Mouse (Mus musculus) myocyte (in vitro differentiated cells): ENCODE measurements at regions not wholly inside any gene's neighbourhood (a gene's known extent, or its start where the extent isn't known, plus 50 kb on each side); places are given as distances from the start of the nearest gene placed in this dataset.

Experiments
- CEBPB ChIP-seq: IDR thresholded peaks from 2 replicates; pipeline ENCODE4 v1.6.1; 2011; ENCODE audit warnings: mild to moderate bottlenecking, moderate library complexity; ENCODE audit not compliant: poor library complexity, insufficient read depth, severe bottlenecking
- MAX ChIP-seq: IDR thresholded peaks from one replicate; pipeline ENCODE4 v1.6.1; 2011; ENCODE audit warnings: low read depth, mild to moderate bottlenecking, control low read depth
- POLR2A ChIP-seq: IDR thresholded peaks from one replicate; pipeline ENCODE4 v1.6.1; 2011; ENCODE audit warnings: low read depth, mild to moderate bottlenecking, control low read depth, moderate library complexity; ENCODE audit not compliant: insufficient read length
- POLR2AphosphoS2 ChIP-seq: IDR thresholded peaks from one replicate; pipeline ENCODE4 v1.6.1; 2011; ENCODE audit warnings: low read depth, control low read depth; ENCODE audit not compliant: insufficient read length
- TCF12 ChIP-seq: IDR thresholded peaks from one replicate; pipeline ENCODE4 v1.6.1; 2011; ENCODE audit warnings: mild to moderate bottlenecking, control low read depth; ENCODE audit not compliant: poor library complexity, insufficient read depth, severe bottlenecking
- USF1 ChIP-seq: IDR thresholded peaks from one replicate; pipeline ENCODE4 v1.6.1; 2011; ENCODE audit warnings: low read depth, mild to moderate bottlenecking, control low read depth, moderate library complexity

GRCm38 (mm10) chr5:53409740-53410139 lies 56.2 kb upstream of the Rbpj start:
- no peak for TF ChIP-seq POLR2A
- no peak for TF ChIP-seq USF1
- no peak for TF ChIP-seq TCF12
- TF ChIP-seq POLR2AphosphoS2, result no peak
- TF ChIP-seq CEBPB, result no peak
- TF ChIP-seq MAX, result no peak
